Mouse (Mus musculus): ENCODE measurements around the gene Spout1. TPM values are rescaled to one million over a fixed set of nuclear protein-coding genes. Genes with fewer than 3 reads are reported as not detected.
"Not testable (repeated sequence)": the region's sequence is repeated elsewhere in the genome, so short reads cannot be mapped to it uniquely, and the experiment has no call there.

Spout1 gene
- polyA plus RNA-seq, 1 experiment from 2014 or later = 56.7 TPM

- H3K4me3 ChIP-seq (replicated peaks) = no peak overlapping the region
- no peak for ATAC-seq (ENCODE audit: insufficient read depth, low FRiP score, low read depth)
- WGBS = 89% methylated on average over 8 of the region's 8 CpGs
Observed at GRCm38 (mm10) chr2:30175897-30176296, 2.4 kb downstream of the Spout1 start.

DNA sequence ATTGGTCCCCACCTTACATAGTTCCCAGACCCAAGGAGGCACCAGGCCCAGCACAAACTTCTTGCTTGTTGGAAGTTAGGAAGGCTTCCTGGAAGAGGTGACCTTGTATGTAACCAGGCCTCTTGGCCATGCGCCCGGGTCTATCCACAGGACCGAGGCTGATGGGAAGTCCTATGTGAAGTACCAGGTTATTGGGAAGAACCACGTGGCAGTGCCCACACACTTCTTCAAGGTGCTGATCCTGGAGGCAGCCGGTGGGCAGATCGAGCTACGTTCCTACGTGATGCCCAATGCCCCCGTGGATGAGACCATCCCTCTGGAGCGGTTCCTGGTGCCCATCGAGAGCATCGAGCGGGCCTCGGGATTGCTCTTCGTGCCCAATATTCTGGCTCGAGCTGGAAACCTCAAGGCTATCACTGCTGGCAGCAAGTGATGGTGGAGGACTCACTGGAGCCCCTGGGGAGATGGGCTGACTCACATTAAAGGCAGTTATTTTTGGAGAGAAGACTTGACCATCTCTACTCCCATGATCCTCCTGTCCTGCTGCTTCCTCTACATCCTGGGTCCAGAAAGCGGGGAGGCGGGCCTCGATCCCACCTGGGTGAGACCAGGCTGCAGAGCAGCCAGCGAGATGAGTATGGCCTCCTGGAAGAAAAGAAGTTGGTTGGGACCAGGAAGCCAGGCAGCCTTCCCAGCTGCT lies 4.6 kb downstream of the Spout1 start:
- no peak for ATAC-seq (ENCODE audit: insufficient read depth, low FRiP score, low read depth)
- no peak overlapping the region for H3K4me3 ChIP-seq (replicated peaks)
- WGBS = 94% methylated on average over 20 of the region's 20 CpGs

More at GRCm38 (mm10) chr2:30175897-30176296, 2.4 kb downstream of the Spout1 start:
- H3K27me3 ChIP-seq (replicated peaks) = no peaks in the 10 kb centered on the region
- no peak overlapping the region for H3K9ac ChIP-seq
- no peaks in the 10 kb centered on the region for H3K9me3 ChIP-seq
- H3K36me3 ChIP-seq = peaks cover 40% of the 10 kb centered on the region
- no peak overlapping the region for H3K4me2 ChIP-seq
- H3K4me1 ChIP-seq = peaks cover 20% of the 10 kb centered on the region
- no peak overlapping the region for H3K27ac ChIP-seq

GRCm38 (mm10) chr2:30171997-30172382 lies 6.3 kb downstream of the Spout1 start:
- Histone ChIP-seq H3K27me3 (replicated peaks) (no peaks in the 10 kb centered on the region), H3K9me3 (no peaks in the 10 kb centered on the region), H3K4me3 (replicated peaks) (peak overlapping the region; percentile 68), H3K4me2 (peak overlapping the region; percentile 94), H3K9ac (peak overlapping the region; percentile 50), H3K27ac (peak overlapping the region; percentile 84), H3K36me3 (peaks cover 40% of the 10 kb centered on the region), H3K4me1 (peaks cover 11% of the 10 kb centered on the region)
- ATAC-seq (ENCODE audit: insufficient read depth, low FRiP score, low read depth) = 0 out of 2 replicates have a peak, but pooled peaks have one; percentile 3
- 1% methylated on average over 19 of the region's 19 CpGs for WGBS

More for the DNA sequence above, 4.6 kb downstream of the Spout1 start:
- H3K9ac ChIP-seq = no peak overlapping the region
- H3K36me3 ChIP-seq = peaks cover 40% of the 10 kb centered on the region
- H3K4me2 ChIP-seq = no peak overlapping the region
- no peaks in the 10 kb centered on the region for H3K27me3 ChIP-seq (replicated peaks)
- H3K27ac ChIP-seq = no peak overlapping the region
- peaks cover 20% of the 10 kb centered on the region for H3K4me1 ChIP-seq
- no peaks in the 10 kb centered on the region for H3K9me3 ChIP-seq

DNA sequence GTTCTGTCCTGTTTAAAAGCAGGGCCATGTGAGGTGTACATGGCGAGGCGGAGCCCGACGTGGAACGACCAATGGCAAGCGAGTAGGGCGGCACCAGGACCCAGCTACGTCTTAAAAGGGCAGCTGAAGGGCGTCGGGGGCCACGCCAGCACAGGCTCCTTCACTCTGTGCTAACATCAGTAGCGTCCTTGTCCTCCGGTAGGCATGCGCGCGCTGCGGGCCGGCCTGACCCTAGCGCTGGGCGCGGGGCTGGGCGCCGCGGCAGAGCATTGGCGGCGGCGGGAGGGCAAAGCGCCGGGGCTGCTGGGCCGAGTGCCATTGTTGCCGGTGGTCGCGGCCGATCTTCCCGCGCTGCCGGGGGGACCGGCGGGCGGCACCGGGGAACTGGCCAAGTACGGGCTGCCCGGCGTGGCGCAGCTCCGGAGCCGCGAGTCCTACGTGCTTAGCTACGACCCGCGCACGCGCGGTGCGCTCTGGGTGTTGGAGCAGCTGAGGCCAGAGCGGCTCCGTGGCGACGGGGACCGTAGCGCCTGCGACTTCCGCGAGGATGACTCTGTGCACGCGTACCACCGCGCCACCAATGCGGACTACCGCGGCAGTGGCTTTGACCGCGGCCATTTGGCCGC lies 6.8 kb downstream of the Spout1 start, which contains the start of gene Endog:
TSS of gene Endog (plus strand) at position 123 of the 626 bp plus-strand sequence.
- Histone ChIP-seq H3K9me3 (peaks cover 4% of the 10 kb centered on the region; the same call in 1 of the 2 replicates), H3K4me2 (peak within 1 kb of the TSS; percentile 94), H3K27ac (peak within 1 kb of the TSS; percentile 84), H3K36me3 (peaks cover 35% of the 10 kb centered on the region), H3K4me1 (peaks cover 10% of the 10 kb centered on the region), H3K9ac (peak within 1 kb of the TSS; percentile 50), H3K27me3 (replicated peaks) (no peaks in the 10 kb centered on the region), H3K4me3 (replicated peaks) (peak within 1 kb of the TSS; percentile 68)
- ATAC-seq (ENCODE audit: insufficient read depth, low FRiP score, low read depth) = peak; percentile 93
- WGBS = under 1% methylated on average over 75 of the region's 75 CpGs

DNA sequence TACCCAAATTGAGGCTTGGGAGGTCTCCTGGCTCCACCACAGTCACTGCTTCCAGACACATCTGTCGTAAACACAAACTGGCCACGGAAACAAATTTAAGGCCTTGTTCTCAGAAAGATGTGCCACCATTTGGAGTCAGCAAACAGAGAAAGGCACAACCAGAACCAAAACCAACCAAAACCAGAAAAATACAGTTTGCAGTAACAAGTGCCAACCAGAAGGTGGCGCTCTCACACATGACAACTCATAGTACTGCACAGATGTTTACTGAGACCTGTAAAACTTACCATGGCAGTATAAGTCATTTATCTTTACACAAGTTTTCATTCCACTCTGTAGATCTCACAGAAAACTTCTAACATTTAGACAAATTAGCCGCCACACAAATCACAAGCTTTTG lies 11.6 kb downstream of the Spout1 start:
- H3K4me3 ChIP-seq (replicated peaks) = no peak overlapping the region
- no peak overlapping the region for H3K27ac ChIP-seq
- ATAC-seq (ENCODE audit: insufficient read depth, low FRiP score, low read depth) = no peak
- H3K27me3 ChIP-seq (replicated peaks) = no peaks in the 10 kb centered on the region
- H3K9me3 ChIP-seq = peaks cover 5% of the 10 kb centered on the region; the same call in 1 of the 2 replicates
- WGBS = 58% methylated on average over 4 of the region's 4 CpGs
- H3K9ac ChIP-seq = no peak overlapping the region
- H3K36me3 ChIP-seq = no peaks in the 10 kb centered on the region
- 0 out of 2 replicates have a peak, but pooled peaks cover 3% of the 10 kb centered on the region for H3K4me1 ChIP-seq
- no peak overlapping the region for H3K4me2 ChIP-seq

GRCm38 (mm10) chr2:30164340-30164932 lies 13.8 kb downstream of the Spout1 start:
- WGBS = 53% methylated on average over 9 of the region's 9 CpGs
- H3K4me3 ChIP-seq (replicated peaks) = no peak overlapping the region
- ATAC-seq (ENCODE audit: insufficient read depth, low FRiP score, low read depth) = no peak

GRCm38 (mm10) chr2:30161809-30162208 lies 16.4 kb downstream of the Spout1 start:
- ATAC-seq (ENCODE audit: insufficient read depth, low FRiP score, low read depth) = no peak
- Histone ChIP-seq H3K4me2 (no peak overlapping the region), H3K27ac (no peak overlapping the region), H3K9me3 (peaks cover 4% of the 10 kb centered on the region; the same call in 1 of the 2 replicates), H3K9ac (no peak overlapping the region), H3K36me3 (no peaks in the 10 kb centered on the region), H3K27me3 (replicated peaks) (no peaks in the 10 kb centered on the region), H3K4me3 (replicated peaks) (no peak overlapping the region), H3K4me1 (no peaks in the 10 kb centered on the region)

More at GRCm38 (mm10) chr2:30164340-30164932, 13.8 kb downstream of the Spout1 start:
- H3K9me3 ChIP-seq = peaks cover 5% of the 10 kb centered on the region; the same call in 1 of the 2 replicates
- H3K27me3 ChIP-seq (replicated peaks) = no peaks in the 10 kb centered on the region
- no peaks in the 10 kb centered on the region for H3K4me1 ChIP-seq
- no peak overlapping the region for H3K4me2 ChIP-seq
- H3K9ac ChIP-seq = no peak overlapping the region
- H3K36me3 ChIP-seq = no peaks in the 10 kb centered on the region
- H3K27ac ChIP-seq = no peak overlapping the region

- 80% methylated on average over 9 of the region's 10 CpGs for WGBS
- not testable (repeated sequence) for H3K36me3 ChIP-seq; H3K4me1 ChIP-seq; H3K9ac ChIP-seq; H3K27ac ChIP-seq; H3K4me3 ChIP-seq (replicated peaks); ATAC-seq (ENCODE audit: insufficient read depth, low FRiP score, low read depth); H3K27me3 ChIP-seq (replicated peaks); H3K9me3 ChIP-seq; H3K4me2 ChIP-seq
Observed at GRCm38 (mm10) chr2:30159871-30160270, 18.4 kb downstream of the Spout1 start.

DNA sequence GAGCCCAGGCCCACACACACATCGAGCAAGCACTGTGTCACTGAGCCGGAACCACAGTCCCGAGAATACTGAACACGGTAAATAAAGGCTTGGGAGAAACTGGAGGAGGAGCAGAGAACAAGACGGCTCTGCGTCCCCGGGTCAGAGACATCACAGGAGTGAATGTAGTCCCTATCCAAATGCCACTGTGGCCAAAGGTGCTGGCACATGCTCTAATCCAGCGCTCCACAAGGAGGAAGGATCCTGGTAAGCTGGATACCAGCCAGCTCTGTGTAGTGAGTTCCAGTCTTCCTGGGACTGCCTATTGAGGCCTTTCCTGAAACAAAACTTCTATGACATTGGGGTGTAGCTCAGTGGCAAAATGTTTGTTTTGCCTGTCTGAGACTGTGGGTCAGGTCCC lies 25.6 kb downstream of the Spout1 start:
- Histone ChIP-seq H3K9me3 (no peaks in the 10 kb centered on the region), H3K27ac (no peak overlapping the region), H3K4me2 (no peak overlapping the region), H3K4me1 (no peaks in the 10 kb centered on the region), H3K27me3 (replicated peaks) (no peaks in the 10 kb centered on the region), H3K36me3 (peaks cover 29% of the 10 kb centered on the region), H3K4me3 (replicated peaks) (no peak overlapping the region), H3K9ac (no peak overlapping the region)
- 79% methylated on average over 8 of the region's 8 CpGs for WGBS
- ATAC-seq (ENCODE audit: insufficient read depth, low FRiP score, low read depth) = no peak

- Histone ChIP-seq H3K4me1 (no peaks in the 10 kb centered on the region), H3K4me2 (no peak overlapping the region), H3K4me3 (replicated peaks) (no peak overlapping the region), H3K36me3 (peaks cover 37% of the 10 kb centered on the region), H3K9me3 (no peaks in the 10 kb centered on the region), H3K27ac (no peak overlapping the region), H3K9ac (no peak overlapping the region), H3K27me3 (replicated peaks) (no peaks in the 10 kb centered on the region)
- WGBS = 85% methylated on average over 11 of the region's 11 CpGs
- ATAC-seq (ENCODE audit: insufficient read depth, low FRiP score, low read depth) = no peak
Observed at GRCm38 (mm10) chr2:30151840-30152239, 26.4 kb downstream of the Spout1 start.

DNA sequence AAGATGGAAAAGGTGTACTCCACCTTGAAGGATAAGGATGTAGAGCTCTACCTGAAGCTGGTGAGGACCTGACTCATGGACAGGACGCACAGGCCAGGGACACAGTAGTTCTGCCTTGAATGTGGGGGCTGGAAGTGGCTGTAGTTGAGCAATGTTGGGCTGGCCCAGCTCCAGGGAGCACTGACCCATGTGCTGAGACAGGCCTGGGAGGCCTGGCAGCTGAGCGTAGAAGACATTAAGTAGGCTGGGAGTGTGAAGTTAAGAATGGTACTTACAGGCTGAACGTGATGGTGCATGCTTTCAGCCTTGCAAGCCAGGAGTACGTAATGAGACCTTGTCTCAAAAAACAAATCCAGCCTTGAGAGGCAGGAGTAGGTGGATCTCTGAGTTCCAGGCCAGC lies 30.8 kb downstream of the Spout1 start:
- Histone ChIP-seq H3K4me1 (no peaks in the 10 kb centered on the region), H3K4me2 (no peak overlapping the region), H3K27ac (no peak overlapping the region), H3K9ac (no peak overlapping the region), H3K36me3 (peaks cover 56% of the 10 kb centered on the region), H3K4me3 (replicated peaks) (no peak overlapping the region), H3K9me3 (no peaks in the 10 kb centered on the region), H3K27me3 (replicated peaks) (no peaks in the 10 kb centered on the region)
- no peak for ATAC-seq (ENCODE audit: insufficient read depth, low FRiP score, low read depth)
- 88% methylated on average over 4 of the region's 4 CpGs for WGBS

GRCm38 (mm10) chr2:30144436-30144835 lies 33.8 kb downstream of the Spout1 start:
- no peak overlapping the region for H3K9ac ChIP-seq
- H3K4me3 ChIP-seq (replicated peaks) = no peak overlapping the region
- no peak for ATAC-seq (ENCODE audit: insufficient read depth, low FRiP score, low read depth)
- H3K27me3 ChIP-seq (replicated peaks) = no peaks in the 10 kb centered on the region
- H3K4me1 ChIP-seq = no peaks in the 10 kb centered on the region
- 92% methylated on average over 4 of the region's 4 CpGs for WGBS
- H3K9me3 ChIP-seq = no peaks in the 10 kb centered on the region
- peaks cover 58% of the 10 kb centered on the region for H3K36me3 ChIP-seq
- H3K4me2 ChIP-seq = no peak overlapping the region
- no peak overlapping the region for H3K27ac ChIP-seq

Data from stomach, embryonic 15.5 days (tissue).